Mouse (Mus musculus) testis, adult 2 months (tissue): ENCODE results near the gene Foxp1.

ENCODE experiments used
- CTCF ChIP-seq: fragments of 200-500 bp; IDR thresholded peaks from 2 replicates; pipeline ENCODE4 v1.5.1; 2012; ENCODE audit warnings: low read depth, mild to moderate bottlenecking, inconsistent platforms, low read length, moderate library complexity; ENCODE audit not compliant: control insufficient read depth, insufficient read depth, insufficient replicate concordance
- POLR2A ChIP-seq: fragments of 200-500 bp; IDR thresholded peaks from 2 replicates; pipeline ENCODE4 v1.6.1; 2012; ENCODE audit warnings: low read depth, mild to moderate bottlenecking, inconsistent platforms, low read length, moderate library complexity; ENCODE audit not compliant: control insufficient read depth

GRCm38 (mm10) chr6:99439214-99439877 is 83.2 kb downstream of the Foxp1 start:
- TF ChIP-seq CTCF (no peak), POLR2A (no peak)
